Mouse (Mus musculus): Measurements from ENCODE around the gene Lin37.
A peak's percentile ranks its signal among the peaks of the same experiment; 100 is the strongest.

The Lin37 gene

GRCm38 (mm10) chr7:30586455-30587020, 26.9 kb upstream of the Lin37 start:
- no peak for DNase-seq (ENCODE audit: low read depth)

DNA sequence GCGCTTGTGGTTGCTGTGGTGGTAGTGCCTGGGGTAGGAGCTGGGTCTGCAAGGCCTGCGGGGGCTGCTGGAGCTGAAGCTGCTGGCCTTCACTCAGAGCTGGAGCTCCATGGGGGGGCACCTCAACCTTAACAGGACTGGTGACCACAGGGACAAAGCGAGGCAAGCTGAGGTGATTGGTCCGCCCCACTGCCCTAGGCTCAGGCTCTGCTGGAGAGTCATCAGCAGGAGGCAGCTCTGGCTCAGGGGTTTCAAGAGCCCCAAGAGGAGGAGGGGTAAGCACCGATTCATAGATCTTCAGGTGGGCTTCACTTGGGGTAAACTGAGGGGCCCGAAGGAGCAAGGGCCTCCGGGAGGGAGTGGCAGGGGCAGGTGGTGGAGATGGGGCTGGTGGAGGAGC, 25.5 kb upstream of the Lin37 start:
- DNase-seq (ENCODE audit: low read depth), result no peak

GRCm38 (mm10) chr7:30584339-30584738, 24.7 kb upstream of the Lin37 start:
- no peak for DNase-seq (ENCODE audit: low read depth)

DNA sequence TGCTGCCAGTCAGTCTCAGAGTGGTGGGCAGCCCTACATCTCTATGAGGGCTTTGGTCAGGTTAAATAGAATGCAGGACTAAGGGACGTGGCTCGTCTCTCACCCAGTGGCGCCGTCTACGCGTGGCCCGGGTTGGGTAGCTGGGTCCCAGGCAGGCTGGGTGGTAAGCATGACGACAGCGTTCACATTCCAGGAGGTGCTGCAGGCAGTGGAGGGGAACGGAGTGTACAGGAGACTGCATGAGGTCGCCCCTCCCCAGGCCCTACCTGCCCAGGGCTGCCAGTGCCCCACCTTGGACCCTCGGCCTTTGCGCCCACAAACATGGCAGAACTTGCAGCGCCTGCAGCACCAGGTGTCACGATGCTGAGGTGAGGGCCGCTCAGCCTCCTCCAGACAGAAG, 21.9 kb upstream of the Lin37 start:
- DNase-seq (ENCODE audit: low read depth), result no peak

GRCm38 (mm10) chr7:30579950-30580349, 20.3 kb upstream of the Lin37 start:
- DNase-seq (ENCODE audit: low read depth), result no peak

DNA sequence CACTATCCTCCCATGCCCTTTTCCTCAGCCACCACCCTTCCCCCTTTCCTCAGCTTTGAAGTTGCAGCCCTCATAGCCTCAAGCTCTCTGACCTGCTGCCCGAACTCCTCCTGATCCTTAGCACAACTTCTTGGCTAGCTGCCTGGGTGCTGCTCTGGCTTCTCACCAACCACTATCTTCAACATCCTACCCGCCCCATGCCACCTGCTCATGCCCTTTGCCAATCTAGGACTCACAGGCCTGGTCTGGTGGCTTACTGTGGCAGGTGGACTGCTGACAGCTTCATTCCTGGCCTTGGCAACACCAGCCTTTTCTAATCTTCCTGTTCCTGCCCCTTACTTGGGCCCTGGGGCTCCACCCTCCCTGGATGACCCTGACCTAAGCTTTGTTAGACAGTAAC, 13.3 kb upstream of the Lin37 start:
- no peak for DNase-seq (ENCODE audit: low read depth)

DNA sequence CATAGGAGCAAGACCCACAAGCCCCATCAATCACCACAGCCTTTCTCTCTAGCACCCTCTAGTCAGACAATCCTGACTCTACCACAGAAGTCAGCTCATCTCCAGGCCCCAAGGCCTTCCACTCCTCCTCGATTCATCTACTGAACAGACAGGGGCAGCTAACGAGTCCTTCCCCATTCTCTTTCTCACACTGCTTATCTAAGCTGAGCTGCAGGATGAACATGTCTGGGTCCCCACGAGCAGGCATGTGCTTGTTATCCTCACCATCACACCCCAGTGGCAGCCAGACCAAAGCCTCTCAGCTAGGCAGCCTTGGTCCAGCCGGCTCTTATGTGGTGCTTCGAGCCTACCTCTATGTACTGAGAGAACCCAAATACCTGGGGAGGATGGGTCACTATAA, 12.8 kb upstream of the Lin37 start:
- DNase-seq (ENCODE audit: low read depth), result no peak

GRCm38 (mm10) chr7:30567555-30567954, 7.9 kb upstream of the Lin37 start:
- DNase-seq (ENCODE audit: low read depth), result no peak

DNA sequence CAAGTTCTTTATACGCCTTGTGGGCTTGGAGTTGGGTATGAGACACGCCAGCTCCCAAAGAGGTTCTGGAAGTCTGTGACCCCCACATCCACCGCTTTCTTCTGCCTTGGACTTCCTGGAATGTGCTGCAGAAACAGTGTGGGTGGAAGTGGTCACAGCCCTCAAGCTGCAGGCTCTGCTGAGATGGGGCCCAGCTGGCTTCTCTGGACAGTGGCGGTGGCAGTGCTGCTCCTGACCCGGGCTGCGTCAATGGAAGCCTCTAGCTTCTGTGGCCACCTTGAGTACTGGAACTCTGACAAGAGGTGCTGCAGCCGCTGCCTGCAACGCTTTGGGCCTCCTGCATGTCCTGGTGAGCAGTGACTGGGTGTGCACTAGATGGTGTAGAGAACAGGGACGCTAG, 6.4 kb upstream of the Lin37 start:
- DNase-seq (ENCODE audit: low read depth), result no peak

DNA sequence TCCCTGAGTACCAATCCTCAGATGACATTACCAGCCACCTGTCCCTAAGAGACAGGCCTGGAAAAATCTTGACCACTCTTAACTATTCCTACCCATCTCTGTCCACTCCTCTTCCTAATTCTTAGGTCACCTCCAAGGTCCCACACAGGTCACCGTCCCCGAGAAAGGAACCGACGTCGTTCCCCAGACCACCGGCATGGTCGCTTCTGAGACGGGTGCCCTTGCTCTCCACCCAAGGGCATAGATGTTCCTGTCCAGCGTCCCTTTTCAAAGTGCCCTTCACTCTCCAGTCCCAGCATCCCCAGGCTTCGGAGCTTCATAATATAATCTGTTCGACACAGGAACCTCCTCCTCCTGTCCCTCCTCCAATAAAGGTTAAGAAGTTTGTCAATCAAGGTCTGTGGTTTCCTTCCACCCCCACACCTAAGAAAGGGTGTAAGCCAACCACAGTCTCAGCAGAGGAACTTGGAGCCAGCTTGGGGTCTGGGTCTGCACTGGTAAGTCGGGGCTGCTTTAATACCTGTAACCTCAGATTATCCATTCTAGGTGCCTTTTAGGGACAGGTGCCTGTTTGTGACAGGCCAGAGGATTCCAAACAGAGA, 5.4 kb upstream of the Lin37 start, which contains the start of gene Igflr1:
Gene Igflr1 (plus strand): TSS at position 458 of the 602 bp plus-strand sequence.
- no peak for DNase-seq (ENCODE audit: low read depth)

DNA sequence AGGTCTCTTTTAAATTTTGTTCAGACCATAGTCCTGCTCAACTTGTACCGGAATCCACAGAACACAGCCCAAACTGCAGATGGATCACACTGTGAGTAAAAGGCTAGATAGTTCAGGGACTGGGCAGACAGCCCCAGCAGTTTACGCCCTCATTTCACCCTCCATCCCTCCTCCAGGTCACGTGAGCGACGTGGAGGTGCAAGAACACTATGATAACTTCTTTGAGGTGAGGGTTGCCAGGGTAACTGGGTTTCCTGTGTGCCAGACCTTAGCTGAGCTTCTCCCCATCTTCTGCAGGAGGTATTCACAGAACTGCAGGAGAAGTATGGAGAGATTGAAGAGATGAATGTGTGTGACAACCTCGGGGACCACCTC, 4.3 kb upstream of the Lin37 start:
- no peak for DNase-seq (ENCODE audit: low read depth)

DNA sequence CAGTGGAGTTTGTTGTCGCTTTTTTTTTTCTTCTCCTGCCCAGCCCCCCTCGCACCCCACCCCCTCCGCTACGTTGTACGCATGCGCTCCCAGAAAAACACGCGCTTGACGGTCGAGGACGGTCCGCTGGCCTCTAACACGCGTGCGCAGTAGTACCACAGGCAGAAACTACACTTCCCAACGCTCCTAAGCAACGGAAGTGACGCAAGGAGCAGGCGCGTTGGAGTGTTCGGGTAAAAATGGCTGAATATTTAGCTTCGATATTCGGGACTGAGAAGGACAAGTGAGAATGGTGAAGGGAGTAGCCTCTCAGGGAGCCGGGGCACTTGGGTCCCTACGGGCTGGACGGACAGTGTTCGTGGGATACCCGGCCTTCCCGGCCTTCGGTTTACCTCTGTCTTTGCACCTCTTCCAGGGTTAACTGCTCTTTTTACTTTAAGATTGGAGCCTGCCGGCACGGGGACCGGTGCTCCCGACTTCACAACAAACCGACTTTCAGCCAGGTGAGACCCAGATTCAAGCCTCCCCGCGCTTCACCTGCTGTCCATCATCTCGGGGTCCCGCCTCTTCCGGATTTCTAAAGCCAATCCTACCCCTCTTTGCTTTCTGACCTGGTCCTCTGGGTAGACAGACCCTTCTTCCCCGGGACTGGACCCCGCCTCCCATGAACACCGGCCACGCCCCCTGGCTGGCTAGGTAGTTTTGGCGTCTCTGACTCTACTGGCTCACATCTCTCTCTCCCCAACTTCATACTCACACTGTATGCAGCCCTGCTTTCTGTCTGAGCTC, 3.7 kb upstream of the Lin37 start, which contains the start of the genes U2af1l4, Gm49396 and Psenen:
Gene U2af1l4 (plus strand): TSS at position 185 of the 789 bp plus-strand sequence.
Gene Gm49396 (plus strand): TSS at position 228 of the 789 bp plus-strand sequence.
Gene Psenen (minus strand): TSS at position 511 of the 789 bp plus-strand sequence.
- peak; percentile 99 for DNase-seq (ENCODE audit: low read depth)

GRCm38 (mm10) chr7:30562526-30563116, 3.0 kb upstream of the Lin37 start:
- no peak for DNase-seq (ENCODE audit: low read depth)

GRCm38 (mm10) chr7:30560296-30560695, 658 bp upstream of the Lin37 start:
- DNase-seq (ENCODE audit: low read depth), result no peak

GRCm38 (mm10) chr7:30558656-30559442, 789 bp downstream of the Lin37 start:
- no peak for DNase-seq (ENCODE audit: low read depth)

DNA sequence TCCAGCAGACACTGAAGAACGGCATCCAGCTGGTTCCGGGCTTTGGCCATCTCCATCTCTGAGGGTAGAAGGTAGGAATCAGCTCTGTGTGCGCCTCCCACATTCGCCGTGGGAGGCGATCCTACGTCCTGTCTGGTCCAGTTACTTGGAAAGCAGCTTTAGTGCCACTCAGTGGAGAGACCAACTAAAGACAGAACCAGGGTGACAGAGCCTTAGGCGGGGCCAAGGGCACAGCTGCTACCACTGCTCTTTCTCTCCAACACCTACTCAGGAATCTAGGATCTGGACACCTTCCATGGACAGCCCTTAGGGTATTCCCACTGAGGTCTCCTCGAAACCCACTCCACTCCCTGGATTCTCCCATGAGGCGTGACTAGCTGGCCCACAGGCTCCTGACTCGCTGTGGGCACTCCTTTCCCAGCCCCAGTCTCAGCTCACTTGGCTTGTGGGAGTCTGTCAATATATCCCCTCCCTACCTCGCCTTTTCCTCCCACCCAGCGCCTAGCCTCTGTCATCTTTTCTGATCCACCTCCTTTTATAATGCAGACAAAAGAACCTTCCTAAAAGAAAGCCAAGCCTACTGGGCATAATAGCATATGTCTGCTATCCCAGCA, 1.6 kb downstream of the Lin37 start:
- DNase-seq (ENCODE audit: low read depth), result no peak

- peak; percentile 46 for DNase-seq (ENCODE audit: low read depth)
Measured at GRCm38 (mm10) chr7:30556894-30557536, 2.6 kb downstream of the Lin37 start.

DNA sequence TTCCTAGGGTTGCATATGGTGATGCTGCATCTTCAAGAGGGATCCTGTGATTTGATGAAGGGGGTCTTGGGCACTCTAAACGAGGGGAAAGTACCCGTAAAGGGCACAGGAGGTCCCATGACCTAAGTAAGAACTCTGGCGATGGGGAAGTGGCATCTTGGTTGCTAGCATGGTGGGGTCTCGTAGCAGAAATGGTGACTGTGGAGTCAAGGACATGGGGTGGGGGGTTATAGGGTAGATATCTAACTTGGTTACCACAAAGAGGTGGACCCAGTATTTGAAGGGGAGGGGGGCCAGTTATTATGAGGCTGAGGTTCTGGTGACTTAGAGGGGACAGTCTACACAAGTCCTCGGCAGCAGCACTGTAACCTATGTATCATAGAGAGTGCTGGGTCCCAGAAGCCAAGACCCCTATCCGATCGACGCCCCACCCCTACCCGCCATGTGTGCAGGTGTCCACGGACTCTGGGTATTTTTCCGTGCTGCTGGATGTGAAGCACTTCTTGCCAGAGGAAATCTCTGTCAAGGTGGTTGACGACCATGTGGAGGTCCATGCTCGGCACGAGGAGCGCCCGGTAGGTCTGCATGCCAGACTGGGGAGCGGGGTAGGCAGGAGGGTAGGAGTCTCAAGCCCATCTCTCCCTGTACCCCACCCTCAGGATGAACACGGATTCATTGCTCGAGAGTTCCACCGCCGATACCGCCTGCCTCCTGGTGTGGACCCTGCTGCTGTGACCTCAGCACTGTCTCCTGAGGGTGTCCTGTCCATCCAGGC, 5.6 kb downstream of the Lin37 start:
- DNase-seq (ENCODE audit: low read depth), result no peak

DNA sequence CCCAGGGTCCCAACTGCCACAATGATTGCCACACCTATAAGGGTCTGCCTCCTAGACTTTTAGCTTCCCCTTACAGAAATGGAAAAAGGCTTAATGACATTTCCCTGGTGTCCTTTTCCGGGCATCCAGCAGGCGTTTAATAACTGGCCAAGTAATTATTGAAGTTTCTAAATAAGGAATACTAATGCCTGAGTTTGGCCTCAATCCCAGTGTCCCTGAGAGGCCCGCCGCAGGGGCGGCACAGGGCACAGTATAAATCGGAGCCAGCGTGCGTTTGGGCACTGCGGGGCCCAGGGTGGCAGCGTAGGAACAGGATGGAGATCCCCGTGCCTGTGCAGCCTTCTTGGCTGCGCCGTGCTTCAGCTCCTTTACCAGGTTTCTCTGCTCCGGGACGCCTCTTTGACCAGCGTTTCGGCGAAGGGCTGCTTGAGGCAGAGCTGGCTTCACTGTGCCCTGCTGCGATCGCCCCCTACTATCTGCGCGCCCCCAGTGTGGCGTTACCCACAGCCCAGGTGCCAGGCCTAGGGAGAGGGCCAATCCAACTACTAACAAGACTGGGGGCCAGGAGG, 6.5 kb downstream of the Lin37 start:
- peak; percentile 38 for DNase-seq (ENCODE audit: low read depth)
